Mouse (Mus musculus) gastrocnemius, postnatal 4 days (tissue): ENCODE results near the gene Tamm41. TPM values are rescaled to one million over a fixed set of nuclear protein-coding genes. Genes with fewer than 3 reads are reported as not detected.
A peak's percentile ranks its signal among the peaks of the same experiment; 100 is the strongest.

Experiments used
- DNase-seq, 2 experiments: peaks; one replicate each; pipeline ENCODE4 v3.0.0; 2021 to 2022; ENCODE audit warnings: low spot score in 2 of 2, mixed read lengths in 2 of 2
- total RNA-seq, 2 experiments: library from RNA; stranded (reverse); gene quantifications; 2 replicates each; pipeline ENCODE4 v1.2.3; 2021

The Tamm41 gene
- total RNA-seq, 2 experiments from 2014 or later = 20.2 to 22.2 TPM

- DNase-seq = peak in 1 of 2 experiments; percentile 47
Observed at GRCm38 (mm10) chr6:114976915-114977419, 60.7 kb downstream of the Tamm41 start.

GRCm38 (mm10) chr6:114974331-114974730, 63.3 kb downstream of the Tamm41 start:
- DNase-seq = no peak

GRCm38 (mm10) chr6:114972988-114973387, 64.7 kb downstream of the Tamm41 start:
- DNase-seq = no peak

GRCm38 (mm10) chr6:114970895-114971294, 66.8 kb downstream of the Tamm41 start:
- no peak for DNase-seq

- DNase-seq = no peak
Observed at GRCm38 (mm10) chr6:114970386-114970785, 67.3 kb downstream of the Tamm41 start.

GRCm38 (mm10) chr6:114969213-114970120, 68.2 kb downstream of the Tamm41 start, which contains the start of gene Vgll4:
Vgll4 (minus strand) TSS chr6:114969994.
- peak; percentile 47 to 60 for DNase-seq

GRCm38 (mm10) chr6:114968361-114969212, 69.1 kb downstream of the Tamm41 start:
- DNase-seq = peak; percentile 61 to 72

GRCm38 (mm10) chr6:114967623-114968022, 70.1 kb downstream of the Tamm41 start:
- no peak for DNase-seq

GRCm38 (mm10) chr6:114966396-114967154, 71.1 kb downstream of the Tamm41 start:
- DNase-seq = no peak

GRCm38 (mm10) chr6:114965802-114966201, 71.9 kb downstream of the Tamm41 start:
- no peak for DNase-seq

- DNase-seq = no peak
Observed at GRCm38 (mm10) chr6:114965396-114965795, 72.3 kb downstream of the Tamm41 start.

- no peak for DNase-seq
Observed at GRCm38 (mm10) chr6:114964235-114964634, 73.4 kb downstream of the Tamm41 start.

GRCm38 (mm10) chr6:114963636-114964035, 74.0 kb downstream of the Tamm41 start:
- no peak for DNase-seq

- no peak for DNase-seq
Observed at GRCm38 (mm10) chr6:114961276-114962068, 76.2 kb downstream of the Tamm41 start.

- DNase-seq = no peak
Observed at GRCm38 (mm10) chr6:114959012-114959398, 78.7 kb downstream of the Tamm41 start.

- no peak for DNase-seq
Observed at GRCm38 (mm10) chr6:114958249-114959011, 79.2 kb downstream of the Tamm41 start.

- no peak for DNase-seq
Observed at GRCm38 (mm10) chr6:114957756-114958155, 79.9 kb downstream of the Tamm41 start.

GRCm38 (mm10) chr6:114954496-114954895, 83.2 kb downstream of the Tamm41 start:
- DNase-seq = no peak
